Mouse (Mus musculus): Measurements from ENCODE around the gene Acad10.

DNA sequence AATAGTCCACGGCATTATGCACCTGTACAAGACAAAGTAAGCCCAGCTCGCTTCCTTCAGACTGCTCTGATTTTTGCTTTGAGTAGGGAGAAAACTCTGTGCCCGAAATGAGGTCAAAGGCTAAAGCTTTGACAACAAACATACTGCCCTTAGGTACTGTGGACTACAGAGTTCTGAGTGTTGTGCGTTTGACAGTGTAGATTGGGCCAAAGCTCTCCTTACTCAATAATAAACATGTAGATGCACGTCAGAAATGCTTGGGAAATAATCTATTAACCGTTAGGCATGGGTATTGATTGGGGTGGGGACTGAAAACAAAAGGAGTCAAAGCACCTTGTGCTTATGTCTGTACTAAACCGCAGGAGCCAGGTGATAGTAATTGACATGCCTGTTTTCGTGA is 3.1 kb upstream of the Acad10 start:
- TF ChIP-seq CTCF (IDR thresholded peaks at IDR 0.05) (no peak), EP300 (IDR thresholded peaks at IDR 0.05) (no peak)

Measured in lung, postnatal 0 days (tissue).